Mouse (Mus musculus) retina, postnatal 1 day (tissue): ENCODE measurements at regions not wholly inside any gene's neighbourhood (a gene's known extent, or its start where the extent isn't known, plus 50 kb on each side); places are given as distances from the start of the nearest gene placed in this dataset.

Source experiments
- DNase-seq: peaks from one replicate; pipeline ENCODE4 v3.0.0-alpha.2; 2012

- DNase-seq, result no peak
These were observed 364.0 kb downstream of the Cntnap4 start for GRCm38 (mm10) chr8:112933815-112934214.

- DNase-seq, result no peak
These were observed 365.6 kb downstream of the Cntnap4 start for GRCm38 (mm10) chr8:112935411-112935810.

- DNase-seq, result peak; percentile 3
These were observed 366.3 kb downstream of the Cntnap4 start for GRCm38 (mm10) chr8:112935897-112936719.

GRCm38 (mm10) chr8:112972418-112972817 lies 402.6 kb downstream of the Cntnap4 start:
- peak; percentile 73 for DNase-seq

GRCm38 (mm10) chr8:112975734-112976133 lies 405.9 kb downstream of the Cntnap4 start:
- DNase-seq, result no peak

- no peak for DNase-seq
These were observed 406.5 kb downstream of the Cntnap4 start for GRCm38 (mm10) chr8:112976312-112976711.

- DNase-seq, result no peak
These were observed 423.9 kb downstream of the Cntnap4 start for GRCm38 (mm10) chr8:112993781-112994180.

GRCm38 (mm10) chr8:113007356-113007755 lies 437.5 kb downstream of the Cntnap4 start:
- DNase-seq, result no peak

GRCm38 (mm10) chr8:113028880-113029279 lies 459.0 kb downstream of the Cntnap4 start:
- DNase-seq, result no peak

GRCm38 (mm10) chr8:113051770-113052473 lies 482.1 kb downstream of the Cntnap4 start:
- no peak for DNase-seq

- peak; percentile 16 for DNase-seq
These were observed 495.7 kb downstream of the Cntnap4 start for GRCm38 (mm10) chr8:113065246-113066169.

- DNase-seq, result peak; percentile 11
These were observed 496.4 kb downstream of the Cntnap4 start for GRCm38 (mm10) chr8:113066170-113066708.

- DNase-seq, result no peak
These were observed 514.1 kb downstream of the Cntnap4 start for GRCm38 (mm10) chr8:113083976-113084375.

- DNase-seq, result no peak
These were observed 517.7 kb downstream of the Cntnap4 start for GRCm38 (mm10) chr8:113087586-113087985.

GRCm38 (mm10) chr8:113111665-113112064 lies 523.7 kb upstream of the Mon1b start:
- peak; percentile 11 for DNase-seq

- no peak for DNase-seq
These were observed 521.2 kb upstream of the Mon1b start for GRCm38 (mm10) chr8:113114165-113114700.

GRCm38 (mm10) chr8:113117241-113117640 lies 518.1 kb upstream of the Mon1b start:
- no peak for DNase-seq

- no peak for DNase-seq
These were observed 509.8 kb upstream of the Mon1b start for GRCm38 (mm10) chr8:113125586-113125985.

- no peak for DNase-seq
These were observed 498.0 kb upstream of the Mon1b start for GRCm38 (mm10) chr8:113137361-113137760.

GRCm38 (mm10) chr8:113140021-113140420 lies 495.4 kb upstream of the Mon1b start:
- DNase-seq, result no peak

GRCm38 (mm10) chr8:113141131-113141530 lies 494.3 kb upstream of the Mon1b start:
- DNase-seq, result no peak

GRCm38 (mm10) chr8:113176591-113176990 lies 458.8 kb upstream of the Mon1b start:
- peak; percentile 76 for DNase-seq
